Mouse (Mus musculus) stomach, postnatal 0 days (tissue): Measurements from ENCODE around the gene Pla2g4a. TPM values are rescaled to one million over a fixed set of nuclear protein-coding genes. Genes with fewer than 3 reads are reported as not detected.

Source experiments
- ATAC-seq: fragments of 200-750 bp; cut with Nextera tagmentation; 2 replicates; pipeline ENCODE4 v1.8.0; 2017; ENCODE audit not compliant: low FRiP score, low TSS enrichment
- DNase-seq: peaks from one replicate; pipeline ENCODE4 v3.0.0-alpha.2; 2016; ENCODE audit warnings: low spot score
- H3K27ac ChIP-seq: fragments of 300-500 bp; sonication (generic); replicated peaks from 2 replicates; pipeline ENCODE4 v1.5.1; 2014; ENCODE audit warnings: mild to moderate bottlenecking, control low read depth
- H3K27me3 ChIP-seq: fragments of 300-500 bp; sonication (generic); 2 replicates; pipeline ENCODE4 v1.6.1; 2014; ENCODE audit warnings: low read length; ENCODE audit not compliant: control insufficient read depth, insufficient read depth
- H3K36me3 ChIP-seq: fragments of 300-500 bp; sonication (generic); 2 replicates; pipeline ENCODE4 v1.6.1; 2014; ENCODE audit warnings: low read length, mixed read lengths; ENCODE audit not compliant: control insufficient read depth, insufficient read depth
- H3K4me1 ChIP-seq: fragments of 300-500 bp; sonication (generic); replicated peaks from 2 replicates; pipeline ENCODE4 v1.6.1; 2014; ENCODE audit warnings: antibody characterized with exemption; ENCODE audit not compliant: control insufficient read depth, insufficient read depth
- H3K4me2 ChIP-seq: fragments of 300-500 bp; sonication (generic); replicated peaks from 2 replicates; pipeline ENCODE4 v1.6.1; 2014; ENCODE audit warnings: low read depth, mild to moderate bottlenecking, control low read depth, moderate library complexity
- H3K4me3 ChIP-seq: fragments of 300-500 bp; sonication (generic); 2 replicates; pipeline ENCODE4 v1.5.1; 2014; ENCODE audit warnings: low read depth, low read length, control low read depth
- H3K9ac ChIP-seq: fragments of 300-500 bp; sonication (generic); 2 replicates; pipeline ENCODE4 v1.6.1; 2014; ENCODE audit warnings: mild to moderate bottlenecking, low read length, control low read depth, mixed read lengths
- H3K9me3 ChIP-seq: fragments of 300-500 bp; sonication (generic); 2 replicates; pipeline ENCODE4 v1.6.1; 2016; ENCODE audit warnings: low read length; ENCODE audit not compliant: control insufficient read depth
- CTCF ChIP-seq: IDR thresholded peaks from 2 replicates; pipeline ENCODE4 v1.5.1; 2016; ENCODE audit warnings: antibody characterized with exemption, low read depth, mild to moderate bottlenecking, moderate library complexity
- EP300 ChIP-seq: optimal IDR thresholded peaks from 2 replicates; pipeline ENCODE3; 2016; ENCODE audit warnings: antibody characterized with exemption
- WGBS: fragments of 180-500 bp; shearing (Covaris S2); extraction: QIAGEN DNeasy Blood & Tissue Kit; methylation state at CpG from one replicate; pipeline ENCODE4 v1.1.7; 2014; 5-methylcytosine and 5-hydroxymethylcytosine counted together
- polyA plus RNA-seq: library from polyadenylated mRNA; unstranded; fragments of >200 nt; fragmentation: Nextera tagmentation; extraction: Ambion mirVana; gene quantifications from 2 replicates; pipeline ENCODE4 v1.2.1, GENCODE M21; 2015

Gene Pla2g4a
- polyA plus RNA-seq, 1 experiment from 2014 or later = 31.4 TPM

DNA sequence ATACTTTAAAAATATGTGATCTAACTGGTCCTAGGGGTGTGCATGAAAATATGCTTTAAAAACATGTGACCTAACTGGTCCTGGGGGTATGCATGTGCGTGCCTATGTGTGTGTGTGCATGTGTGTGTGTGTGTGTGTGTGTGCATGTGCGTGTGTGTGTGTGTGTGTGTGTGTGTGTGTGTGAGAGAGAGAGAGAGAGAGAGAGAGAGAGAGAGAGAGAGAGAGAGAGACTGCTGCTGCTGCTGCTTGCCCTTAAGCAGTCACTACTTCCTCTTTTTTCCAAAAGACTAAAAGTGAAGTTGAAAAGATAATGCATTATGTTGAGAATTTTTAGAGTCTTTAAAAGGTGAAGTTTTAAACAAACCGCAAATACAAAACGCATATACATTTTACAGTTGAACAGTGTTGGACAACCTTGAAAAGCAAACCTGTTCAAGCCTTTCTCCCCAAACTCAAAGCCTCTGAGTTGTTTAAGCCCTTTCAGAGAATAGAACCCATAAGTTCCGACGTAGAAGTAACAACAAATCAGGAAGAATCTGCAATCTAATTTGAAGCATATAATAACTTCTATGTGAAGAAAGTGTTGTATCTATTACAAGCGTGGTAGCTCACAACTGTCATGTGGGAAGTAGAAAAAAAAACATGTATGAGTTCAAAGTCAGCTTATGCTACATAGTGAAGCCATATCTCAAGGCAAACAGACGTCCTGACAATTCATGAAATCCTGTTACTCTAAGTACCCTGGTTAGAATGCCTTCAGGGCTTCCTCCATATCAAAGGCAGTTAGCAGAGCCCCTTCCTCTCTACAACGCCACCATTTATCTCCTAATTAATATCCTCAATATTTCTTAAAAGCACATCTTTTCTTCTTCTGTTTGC is 574 bp upstream of the Pla2g4a start:
- DNase-seq (no peak), ATAC-seq (no peak; the same call in 1 of the 2 replicates)
- Histone ChIP-seq H3K4me2 (peak overlapping the region; percentile 67), H3K9ac (no peak overlapping the region), H3K27me3 (no peaks in the 10 kb centered on the region), H3K27ac (peak overlapping the region; percentile 95), H3K36me3 (no peaks in the 10 kb centered on the region), H3K4me1 (no peaks in the 10 kb centered on the region), H3K9me3 (no peaks in the 10 kb centered on the region), H3K4me3 (peak overlapping the region; percentile 63; the same call in 1 of the 2 replicates)
- TF ChIP-seq EP300 (no peak), CTCF (no peak)
- WGBS = 54% methylated on average over 9 of the region's 9 CpGs

DNA sequence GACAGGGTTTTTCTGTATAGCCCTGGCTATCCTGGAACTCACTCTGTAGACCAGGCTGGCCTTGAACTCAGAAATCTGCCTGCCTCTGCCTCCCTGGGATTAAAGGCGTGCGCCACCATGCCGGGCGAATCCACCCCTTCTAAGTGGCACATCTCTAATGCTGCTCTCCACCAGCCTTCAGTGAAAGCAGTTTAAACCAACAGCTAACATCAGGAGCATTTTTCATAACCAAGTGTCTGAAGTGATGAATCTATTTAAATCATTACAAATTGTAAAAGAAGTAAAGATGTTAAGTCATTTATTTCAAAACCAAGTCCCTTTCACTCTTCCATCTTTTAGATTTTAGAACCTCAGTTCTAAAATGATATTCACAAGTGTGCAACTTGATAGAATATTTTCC is 839 bp downstream of the Pla2g4a start:
- 89% methylated on average over 4 of the region's 4 CpGs for WGBS
- H3K4me3 ChIP-seq = peak overlapping the region; percentile 63
- no peaks in the 10 kb centered on the region for H3K4me1 ChIP-seq
- TF ChIP-seq EP300 (no peak), CTCF (no peak)
- DNase-seq (no peak), ATAC-seq (no peak)
- no peaks in the 10 kb centered on the region for H3K36me3 ChIP-seq
- peak overlapping the region; percentile 67 for H3K4me2 ChIP-seq
- no peaks in the 10 kb centered on the region for H3K9me3 ChIP-seq
- H3K27ac ChIP-seq = no peak overlapping the region
- no peaks in the 10 kb centered on the region for H3K27me3 ChIP-seq
- no peak overlapping the region for H3K9ac ChIP-seq

DNA sequence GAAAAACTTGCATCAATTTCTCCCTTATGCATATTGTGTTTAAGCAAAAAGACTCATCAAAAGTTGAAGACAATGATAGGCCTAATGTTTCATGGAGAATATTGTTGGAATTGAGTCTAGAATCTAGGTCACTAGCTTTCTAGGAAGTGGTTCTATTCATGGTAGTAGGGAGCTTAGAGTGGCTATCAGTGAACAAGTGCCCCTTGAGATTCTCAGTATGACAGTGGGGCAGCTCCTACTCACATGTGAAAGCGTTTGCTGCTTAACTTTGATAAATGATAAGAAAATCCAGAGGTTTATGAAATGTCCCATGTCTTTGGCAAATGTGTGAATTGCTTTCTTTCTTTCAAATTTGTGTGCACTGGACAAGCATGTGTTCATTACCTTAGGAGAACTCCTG is 2.0 kb downstream of the Pla2g4a start:
- H3K9me3 ChIP-seq = no peaks in the 10 kb centered on the region
- no peak overlapping the region for H3K4me3 ChIP-seq
- 62% methylated on average over 1 of the region's 1 CpGs for whole genome bisulfite sequencing
- H3K27me3 ChIP-seq = no peaks in the 10 kb centered on the region
- no peak for TF ChIP-seq CTCF
- TF ChIP-seq EP300 = no peak
- H3K9ac ChIP-seq = no peak overlapping the region
- no peaks in the 10 kb centered on the region for H3K4me1 ChIP-seq
- ATAC-seq (no peak), DNase-seq (no peak)
- H3K4me2 ChIP-seq = no peak overlapping the region
- no peak overlapping the region for H3K27ac ChIP-seq
- no peaks in the 10 kb centered on the region for H3K36me3 ChIP-seq

DNA sequence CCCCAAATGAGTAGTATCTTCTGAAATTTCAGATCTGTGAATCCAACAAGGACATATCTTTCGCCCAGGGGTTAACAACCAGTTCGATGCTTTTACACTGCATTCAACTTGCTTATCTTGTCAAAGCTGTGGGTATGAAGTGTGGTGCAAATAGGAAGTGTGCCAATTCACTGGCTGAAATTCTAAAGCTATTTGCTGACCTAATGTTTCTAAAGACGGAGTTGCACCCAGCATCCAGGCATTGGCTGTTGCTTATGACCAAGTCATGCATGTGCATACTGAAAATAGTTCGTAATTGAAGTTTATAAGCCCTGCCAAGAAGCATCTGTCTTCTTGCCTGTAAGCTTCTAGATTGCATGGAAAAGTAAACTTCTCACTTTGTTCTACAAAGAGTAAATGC is 5.6 kb downstream of the Pla2g4a start:
- ATAC-seq (no peak), DNase-seq (no peak)
- H3K27ac ChIP-seq = no peak overlapping the region
- H3K27me3 ChIP-seq = no peaks in the 10 kb centered on the region
- 49% methylated on average over 4 of the region's 4 CpGs for WGBS
- no peak overlapping the region for H3K9ac ChIP-seq
- TF ChIP-seq EP300 (no peak), CTCF (no peak)
- no peaks in the 10 kb centered on the region for H3K4me1 ChIP-seq
- no peaks in the 10 kb centered on the region for H3K36me3 ChIP-seq
- H3K4me3 ChIP-seq = no peak overlapping the region
- no peak overlapping the region for H3K4me2 ChIP-seq
- H3K9me3 ChIP-seq = no peaks in the 10 kb centered on the region

DNA sequence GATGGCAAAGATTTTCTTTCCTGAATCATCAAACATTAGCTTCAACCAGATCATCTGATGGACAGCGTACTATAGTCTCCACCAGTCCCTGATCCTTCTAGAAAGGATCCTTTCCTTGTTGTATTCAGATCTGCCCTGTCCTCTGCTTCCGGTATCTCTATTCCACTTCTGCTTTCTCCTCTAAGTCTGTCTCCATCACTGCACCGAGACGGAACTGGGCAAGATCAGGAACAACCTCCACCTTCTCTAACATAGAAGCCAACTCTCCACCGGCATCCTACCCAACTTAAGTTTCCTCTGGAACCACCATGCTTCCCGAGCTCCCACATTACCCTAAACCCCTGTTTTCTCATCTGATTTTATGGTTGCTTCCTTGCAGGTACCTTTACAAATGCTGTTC is 7.1 kb downstream of the Pla2g4a start:
- Histone ChIP-seq H3K27me3 (no peaks in the 10 kb centered on the region), H3K4me2 (no peak overlapping the region), H3K9me3 (no peaks in the 10 kb centered on the region), H3K4me3 (no peak overlapping the region), H3K36me3 (no peaks in the 10 kb centered on the region), H3K27ac (no peak overlapping the region), H3K9ac (no peak overlapping the region), H3K4me1 (no peaks in the 10 kb centered on the region)
- TF ChIP-seq EP300 (no peak), CTCF (no peak)
- no peak for ATAC-seq
- DNase-seq = no peak
- 92% methylated on average over 6 of the region's 6 CpGs for WGBS

DNA sequence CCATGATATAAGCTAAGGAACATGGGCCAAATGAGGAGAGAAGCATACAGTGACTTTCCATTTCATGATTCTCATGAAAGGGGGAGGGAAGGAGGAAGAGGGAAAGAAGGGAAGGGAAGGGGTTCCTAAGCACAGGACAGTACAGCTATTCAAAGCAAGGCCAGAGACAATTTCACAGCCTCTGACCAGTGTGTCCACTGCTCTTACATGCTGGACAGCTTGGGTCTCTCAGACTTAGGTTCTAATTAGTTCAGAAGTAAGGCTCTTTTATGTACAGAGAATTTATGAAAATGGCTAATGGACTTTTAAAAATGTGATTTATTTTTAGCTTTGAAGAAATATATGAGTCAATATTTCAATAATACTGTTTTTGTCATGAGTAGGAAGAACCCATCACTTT is 9.0 kb downstream of the Pla2g4a start:
- no peak for DNase-seq
- TF ChIP-seq EP300 (no peak), CTCF (no peak)
- H3K27ac ChIP-seq = no peak overlapping the region

More for the DNA sequence above, 9.0 kb downstream of the Pla2g4a start:
- Histone ChIP-seq H3K36me3 (no peaks in the 10 kb centered on the region), H3K4me2 (no peak overlapping the region), H3K9ac (no peak overlapping the region), H3K4me1 (no peaks in the 10 kb centered on the region), H3K4me3 (no peak overlapping the region), H3K9me3 (no peaks in the 10 kb centered on the region), H3K27me3 (no peaks in the 10 kb centered on the region)
- no peak for ATAC-seq
